Mouse (Mus musculus): Measurements from ENCODE around the gene Birc5.

DNA sequence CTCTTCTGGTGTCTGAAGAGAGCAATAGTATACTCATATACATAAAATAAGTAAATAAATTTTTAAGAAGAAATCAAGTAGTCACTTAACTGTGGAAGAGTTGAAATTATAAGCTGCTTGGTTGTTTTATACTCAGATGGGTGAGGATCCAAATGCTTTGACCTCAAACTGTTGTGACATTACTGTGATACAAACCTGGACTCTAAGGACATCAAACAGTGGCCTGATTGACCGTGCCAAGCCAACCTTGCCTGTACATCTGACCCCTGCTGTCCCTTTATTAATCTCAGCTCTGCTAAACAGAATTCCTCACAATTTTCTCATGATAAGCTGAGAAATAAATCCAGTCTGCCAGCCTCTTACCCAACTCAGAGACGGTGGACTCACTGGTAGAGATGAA, 3.4 kb upstream of the Birc5 start:
- no peak for TF ChIP-seq CTCF (IDR thresholded peaks at IDR 0.05; ENCODE audit: control insufficient read depth, insufficient read depth, insufficient read length)
- TF ChIP-seq MAX (IDR thresholded peaks at IDR 0.05) = no peak
- no peak for TF ChIP-seq MYOD1 (IDR thresholded peaks at IDR 0.05; ENCODE audit: control insufficient read depth, insufficient read length, low read depth)
- TF ChIP-seq CEBPB (IDR thresholded peaks at IDR 0.05; ENCODE audit: low read depth) = no peak
- no peak for TF ChIP-seq USF1 (IDR thresholded peaks at IDR 0.05; ENCODE audit: low read depth)
- no peak for TF ChIP-seq MYOG (IDR thresholded peaks at IDR 0.05; ENCODE audit: control insufficient read depth, extremely low read depth, insufficient read length)

All from C2C12 (cell line).